Mouse (Mus musculus) bone marrow, adult 2 months (tissue): ENCODE data around the gene Olfr571. TPM values are rescaled to one million over a fixed set of nuclear protein-coding genes. Genes with fewer than 3 reads are reported as not detected.

Source experiments
- H3K27ac ChIP-seq: fragments of 200-500 bp; 2 replicates; pipeline ENCODE4 v1.5.1; 2012; ENCODE audit warnings: low read depth, mild to moderate bottlenecking, control low read depth, inconsistent platforms, low read length; ENCODE audit not compliant: control insufficient read depth, poor library complexity, insufficient read depth
- H3K4me1 ChIP-seq: fragments of 200-500 bp; 2 replicates; pipeline ENCODE4 v1.6.1; 2011; ENCODE audit warnings: low read length; ENCODE audit not compliant: control insufficient read depth, insufficient read depth
- H3K4me3 ChIP-seq: fragments of 200-500 bp; replicated peaks from 2 replicates; pipeline ENCODE3; 2011; ENCODE audit warnings: mild to moderate bottlenecking, low read depth, low read length, control low read depth; ENCODE audit not compliant: control insufficient read depth
- CTCF ChIP-seq: fragments of 200-500 bp; IDR thresholded peaks from 2 replicates; pipeline ENCODE4 v1.5.1; 2011; ENCODE audit warnings: low read length, control low read depth; ENCODE audit not compliant: control insufficient read depth, insufficient read depth
- POLR2A ChIP-seq: fragments of 200-500 bp; IDR thresholded peaks from 2 replicates; pipeline ENCODE4 v1.6.1; 2011; ENCODE audit warnings: low read depth, mild to moderate bottlenecking, control low read depth, low read length, borderline replicate concordance; ENCODE audit not compliant: control insufficient read depth
- WGBS: fragments of 180-500 bp; shearing (Covaris S2); methylation state at CpG from one replicate; pipeline ENCODE4 v1.1.7; 2018; 5-methylcytosine and 5-hydroxymethylcytosine counted together
- polyA plus RNA-seq: library from polyadenylated mRNA; stranded (reverse); fragments of >200 nt; gene quantifications from 2 replicates; pipeline ENCODE4 v1.2.4, GENCODE M21; 2011; ENCODE audit warnings: low replicate concordance; ENCODE audit not compliant: missing spikeins, insufficient read depth, insufficient read length

Olfr571 gene
- polyA plus RNA-seq, 1 experiment: 0.90 TPM

- WGBS: 13% methylated on average over 3 of the region's 3 CpGs
- TF ChIP-seq CTCF (no peak), POLR2A (no peak)
- Histone ChIP-seq H3K4me3 (no peak overlapping the region), H3K27ac (no peak overlapping the region), H3K4me1 (no peaks in the 10 kb centered on the region)
These were observed 9.8 kb upstream of the Olfr571 start for GRCm38 (mm10) chr7:102927105-102927504.

GRCm38 (mm10) chr7:102924109-102924508 is 6.8 kb upstream of the Olfr571 start, which contains the start of gene Olfr572:
Gene Olfr572 (plus strand): TSS chr7:102924409.
- TF ChIP-seq POLR2A (no peak), CTCF (no peak)
- no peak within 1 kb of the TSS for H3K27ac ChIP-seq
- WGBS: 67% methylated on average over 1 of the region's 1 CpGs
- H3K4me1 ChIP-seq: no peaks in the 10 kb centered on the region
- no peak within 1 kb of the TSS for H3K4me3 ChIP-seq

GRCm38 (mm10) chr7:102919632-102920031 is 2.3 kb upstream of the Olfr571 start:
- 8% methylated on average over 1 of the region's 1 CpGs for WGBS
- no peak overlapping the region for H3K4me3 ChIP-seq
- no peak overlapping the region for H3K27ac ChIP-seq
- no peaks in the 10 kb centered on the region for H3K4me1 ChIP-seq
- TF ChIP-seq CTCF (no peak), POLR2A (no peak)

- WGBS: 71% methylated on average over 5 of the region's 5 CpGs
These were observed 931 bp downstream of the Olfr571 start for GRCm38 (mm10) chr7:102916405-102916804.

GRCm38 (mm10) chr7:102915261-102915660 is 2.1 kb downstream of the Olfr571 start:
- 30% methylated on average over 1 of the region's 1 CpGs for WGBS
- TF ChIP-seq POLR2A: no peak
- TF ChIP-seq CTCF: no peak
- Histone ChIP-seq H3K4me1 (no peaks in the 10 kb centered on the region), H3K27ac (no peak overlapping the region), H3K4me3 (no peak overlapping the region)

More at GRCm38 (mm10) chr7:102916405-102916804, 931 bp downstream of the Olfr571 start:
- no peak overlapping the region for H3K27ac ChIP-seq
- TF ChIP-seq CTCF (no peak), POLR2A (no peak)
- no peaks in the 10 kb centered on the region for H3K4me1 ChIP-seq
- no peak overlapping the region for H3K4me3 ChIP-seq

- TF ChIP-seq CTCF (no peak), POLR2A (no peak)
- no peak within 1 kb of the TSS for H3K4me3 ChIP-seq
- no peak within 1 kb of the TSS for H3K27ac ChIP-seq
- H3K4me1 ChIP-seq: no peaks in the 10 kb centered on the region
- WGBS: 64% methylated on average over 3 of the region's 3 CpGs
These were observed 26.6 kb downstream of the Olfr571 start, which contains the start of gene Olfr569 for GRCm38 (mm10) chr7:102890782-102891181. Gene Olfr569 (minus strand): TSS chr7:102890882.

GRCm38 (mm10) chr7:102876822-102877221 is 40.5 kb downstream of the Olfr571 start, which contains the start of gene Olfr568:
Gene Olfr568 (plus strand): TSS chr7:102877122.
- Histone ChIP-seq H3K4me1 (no peaks in the 10 kb centered on the region), H3K4me3 (no peak within 1 kb of the TSS), H3K27ac (no peak within 1 kb of the TSS)
- TF ChIP-seq POLR2A (no peak), CTCF (no peak)

- Histone ChIP-seq H3K27ac (no peak within 1 kb of the TSS), H3K4me1 (no peaks in the 10 kb centered on the region), H3K4me3 (no peak within 1 kb of the TSS)
- WGBS: 77% methylated on average over 1 of the region's 1 CpGs
- TF ChIP-seq CTCF (no peak), POLR2A (no peak)
These were observed 58.7 kb downstream of the Olfr571 start, which contains the start of gene Olfr566 for GRCm38 (mm10) chr7:102858665-102859064. Gene Olfr566 (minus strand): TSS chr7:102858765.

GRCm38 (mm10) chr7:102855807-102856206 is 61.5 kb downstream of the Olfr571 start:
- TF ChIP-seq CTCF (no peak), POLR2A (no peak)
- Histone ChIP-seq H3K27ac (no peak overlapping the region), H3K4me1 (no peaks in the 10 kb centered on the region), H3K4me3 (no peak overlapping the region)

Other genes starting within 250 kb of the Olfr571 start
- gene Trim68, start 230.2 kb downstream of the Olfr571 start, polyA plus RNA-seq: 2.1 and 3.7 TPM in 2 replicates
- not detected in 2 replicates for gene Olfr557, start 221.6 kb downstream of the Olfr571 start, polyA plus RNA-seq
- not detected in 2 replicates for gene Olfr558, start 215.3 kb downstream of the Olfr571 start, polyA plus RNA-seq
- gene Olfr33, start 198.5 kb downstream of the Olfr571 start, polyA plus RNA-seq: not detected in 2 replicates
- gene Olfr559, start 190.0 kb downstream of the Olfr571 start, polyA plus RNA-seq: not detected in 2 replicates
- gene Olfr560, start 158.2 kb downstream of the Olfr571 start, polyA plus RNA-seq: not detected in 2 replicates
- gene Olfr78, start 158.1 kb downstream of the Olfr571 start, polyA plus RNA-seq: 0.29 TPM in 1 of 2 replicates, not detected in the other
- not detected in 2 replicates for gene Olfr561, start 146.3 kb downstream of the Olfr571 start, polyA plus RNA-seq
- not detected in 2 replicates for gene Olfr564, start 114.1 kb downstream of the Olfr571 start, polyA plus RNA-seq
- gene Olfr566, start 58.8 kb downstream of the Olfr571 start, polyA plus RNA-seq: not detected in 2 replicates
- not detected in 2 replicates for gene Olfr568, start 40.4 kb downstream of the Olfr571 start, polyA plus RNA-seq
- not detected in 2 replicates for gene Olfr569, start 26.7 kb downstream of the Olfr571 start, polyA plus RNA-seq
- not detected in 2 replicates for gene Olfr570, start 23.0 kb downstream of the Olfr571 start, polyA plus RNA-seq
- gene Olfr572, start 6.9 kb upstream of the Olfr571 start, polyA plus RNA-seq: not detected in 2 replicates
- gene Olfr573-ps1, start 25.0 kb upstream of the Olfr571 start, polyA plus RNA-seq: not detected in 2 replicates
- gene Olfr574, start 30.9 kb upstream of the Olfr571 start, polyA plus RNA-seq: not detected in 2 replicates
- not detected in 2 replicates for gene Olfr575, start 41.2 kb upstream of the Olfr571 start, polyA plus RNA-seq
- gene Olfr576, start 45.1 kb upstream of the Olfr571 start, polyA plus RNA-seq: not detected in 2 replicates
- not detected in 2 replicates for gene Olfr577, start 58.4 kb upstream of the Olfr571 start, polyA plus RNA-seq
- gene Olfr578, start 71.8 kb upstream of the Olfr571 start, polyA plus RNA-seq: not detected in 2 replicates
- not detected in 2 replicates for gene Olfr582, start 120.5 kb upstream of the Olfr571 start, polyA plus RNA-seq
- gene Olfr583, start 133.8 kb upstream of the Olfr571 start, polyA plus RNA-seq: not detected in 2 replicates
- not detected in 2 replicates for gene Olfr584, start 164.3 kb upstream of the Olfr571 start, polyA plus RNA-seq
- gene Olfr585, start 180.2 kb upstream of the Olfr571 start, polyA plus RNA-seq: not detected in 2 replicates
- gene Olfr586, start 208.1 kb upstream of the Olfr571 start, polyA plus RNA-seq: not detected in 2 replicates
- gene Olfr588-ps1, start 223.3 kb upstream of the Olfr571 start, polyA plus RNA-seq: not detected in 2 replicates
- gene Olfr589, start 238.8 kb upstream of the Olfr571 start, polyA plus RNA-seq: not detected in 2 replicates